Mouse (Mus musculus) liver, postnatal 0 days (tissue): ENCODE data around the gene Kcnj1.

Source experiments
- CTCF ChIP-seq: sonication (generic); IDR thresholded peaks from 2 replicates; pipeline ENCODE4 v1.5.1; 2016; ENCODE audit warnings: antibody characterized with exemption, low read depth
- EP300 ChIP-seq: IDR thresholded peaks from 2 replicates; pipeline ENCODE4 v1.6.1; 2016; ENCODE audit warnings: antibody characterized with exemption, low read depth, mild to moderate bottlenecking

- TF ChIP-seq CTCF (no peak), EP300 (no peak)
Measured at GRCm38 (mm10) chr9:32394761-32395161, 22.5 kb downstream of the Kcnj1 start.
